Mouse (Mus musculus): ENCODE results near the gene Sema3f. TPM values are rescaled to one million over a fixed set of nuclear protein-coding genes. Genes with fewer than 3 reads are reported as not detected.
"Not testable (repeated sequence)": the region's sequence is repeated elsewhere in the genome, so short reads cannot be mapped to it uniquely, and the experiment has no call there.

Sema3f gene
- polyA plus RNA-seq, 1 experiment from 2014 or later = 12.5 TPM

DNA sequence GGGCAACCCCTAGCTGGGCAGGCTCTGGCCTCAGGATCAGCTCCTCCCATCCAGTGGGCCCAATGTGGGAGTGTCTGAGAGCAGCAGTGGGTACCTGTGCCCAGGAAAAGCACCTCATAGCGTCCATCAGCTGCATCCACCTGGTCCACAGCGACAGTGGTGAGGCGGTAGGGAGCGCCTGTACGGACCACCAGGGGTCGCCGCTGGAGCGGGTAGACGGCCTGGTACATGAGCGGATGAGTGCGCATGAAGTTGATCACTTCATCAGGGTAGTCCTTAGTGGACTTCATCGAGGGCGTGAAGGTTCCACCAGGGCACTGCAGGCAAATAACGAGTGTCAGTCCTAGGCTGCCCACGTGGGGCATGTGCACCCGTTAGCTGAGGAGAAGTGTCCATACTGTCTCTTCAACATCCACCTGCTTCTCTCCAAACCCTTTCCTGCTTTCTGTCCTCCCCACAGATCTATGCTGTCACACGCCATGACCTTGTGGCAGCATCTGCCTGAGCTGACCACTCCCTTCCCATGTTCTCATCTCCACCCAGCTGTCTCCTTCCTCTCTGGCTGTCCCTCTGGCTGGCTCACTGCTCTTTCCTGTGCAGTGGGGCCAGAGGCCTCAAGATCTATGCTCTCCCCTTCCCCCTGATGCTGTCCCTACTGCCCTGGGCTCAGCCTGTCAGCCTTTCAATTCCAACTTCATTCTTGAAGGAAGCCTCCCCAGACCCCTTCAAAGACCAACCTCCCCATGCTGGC lies 24.9 kb downstream of the Sema3f start:
- Histone ChIP-seq H3K4me3 (replicated peaks) (no peak overlapping the region), H3K27ac (replicated peaks) (no peak overlapping the region), H3K9me3 (replicated peaks) (no peaks in the 10 kb centered on the region), H3K9ac (replicated peaks) (no peak overlapping the region), H3K4me1 (0 out of 2 replicates have a peak, but pooled peaks cover 2% of the 10 kb centered on the region), H3K36me3 (peaks cover 26% of the 10 kb centered on the region), H3K27me3 (replicated peaks) (no peaks in the 10 kb centered on the region), H3K4me2 (no peak overlapping the region)
- peak; percentile 40 for ATAC-seq (ENCODE audit: low FRiP score)
- WGBS = 32% methylated on average over 17 of the region's 17 CpGs

- 91% methylated on average over 20 of the region's 20 CpGs for WGBS
- Histone ChIP-seq H3K4me2 (no peak overlapping the region), H3K4me1 (peaks cover 3% of the 10 kb centered on the region; the same call in 1 of the 2 replicates), H3K9ac (replicated peaks) (no peak overlapping the region), H3K36me3 (peaks cover 20% of the 10 kb centered on the region), H3K27me3 (replicated peaks) (peaks cover 3% of the 10 kb centered on the region), H3K27ac (replicated peaks) (no peak overlapping the region), H3K9me3 (replicated peaks) (no peaks in the 10 kb centered on the region), H3K4me3 (replicated peaks) (no peak overlapping the region)
- no peak for ATAC-seq (ENCODE audit: low FRiP score)
Measured at GRCm38 (mm10) chr9:107682405-107682804, 27.9 kb downstream of the Sema3f start.

- no peak within 1 kb of the TSS for H3K4me2 ChIP-seq
- no peak within 1 kb of the TSS for H3K9ac ChIP-seq (replicated peaks)
- H3K4me3 ChIP-seq (replicated peaks) = no peak within 1 kb of the TSS
- 53% methylated on average over 5 of the region's 5 CpGs for WGBS
- H3K27ac ChIP-seq (replicated peaks) = no peak within 1 kb of the TSS
- H3K9me3 ChIP-seq (replicated peaks) = no peaks in the 10 kb centered on the region
- ATAC-seq (ENCODE audit: low FRiP score) = no peak
- peaks cover 21% of the 10 kb centered on the region for H3K4me1 ChIP-seq
- peaks cover 15% of the 10 kb centered on the region for H3K36me3 ChIP-seq
- H3K27me3 ChIP-seq (replicated peaks) = peaks cover 30% of the 10 kb centered on the region
Measured at GRCm38 (mm10) chr9:107679501-107679900, 30.8 kb downstream of the Sema3f start, which contains the start of gene Gnat1. Gene Gnat1 (minus strand): TSS chr9:107679712.

DNA sequence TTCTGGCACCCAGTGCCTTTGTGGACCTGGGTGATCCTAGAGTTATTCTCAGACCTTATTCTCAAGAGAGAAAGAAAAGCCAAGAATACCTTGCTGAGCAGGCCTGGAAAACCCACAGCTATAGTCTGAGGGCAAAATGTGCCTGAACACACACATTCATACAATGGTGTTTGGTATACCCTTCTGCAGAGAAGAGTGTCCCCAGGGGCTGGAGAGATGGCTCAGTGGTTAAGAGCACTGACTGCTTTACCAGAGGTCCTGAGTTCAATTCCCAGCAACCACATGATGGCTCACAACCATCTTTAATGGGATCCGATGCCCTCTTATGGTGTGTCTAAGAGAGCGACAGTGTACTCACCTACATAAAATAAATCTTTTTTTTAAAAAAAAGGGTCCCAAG lies 31.4 kb downstream of the Sema3f start:
- Histone ChIP-seq H3K4me3 (replicated peaks) (no peak overlapping the region), H3K36me3 (peaks cover 9% of the 10 kb centered on the region), H3K4me2 (no peak overlapping the region), H3K4me1 (peaks cover 21% of the 10 kb centered on the region), H3K9ac (replicated peaks) (no peak overlapping the region), H3K9me3 (replicated peaks) (no peaks in the 10 kb centered on the region), H3K27me3 (replicated peaks) (peaks cover 30% of the 10 kb centered on the region), H3K27ac (replicated peaks) (no peak overlapping the region)
- 94% methylated on average over 2 of the region's 2 CpGs for whole genome bisulfite sequencing
- ATAC-seq (ENCODE audit: low FRiP score) = no peak

DNA sequence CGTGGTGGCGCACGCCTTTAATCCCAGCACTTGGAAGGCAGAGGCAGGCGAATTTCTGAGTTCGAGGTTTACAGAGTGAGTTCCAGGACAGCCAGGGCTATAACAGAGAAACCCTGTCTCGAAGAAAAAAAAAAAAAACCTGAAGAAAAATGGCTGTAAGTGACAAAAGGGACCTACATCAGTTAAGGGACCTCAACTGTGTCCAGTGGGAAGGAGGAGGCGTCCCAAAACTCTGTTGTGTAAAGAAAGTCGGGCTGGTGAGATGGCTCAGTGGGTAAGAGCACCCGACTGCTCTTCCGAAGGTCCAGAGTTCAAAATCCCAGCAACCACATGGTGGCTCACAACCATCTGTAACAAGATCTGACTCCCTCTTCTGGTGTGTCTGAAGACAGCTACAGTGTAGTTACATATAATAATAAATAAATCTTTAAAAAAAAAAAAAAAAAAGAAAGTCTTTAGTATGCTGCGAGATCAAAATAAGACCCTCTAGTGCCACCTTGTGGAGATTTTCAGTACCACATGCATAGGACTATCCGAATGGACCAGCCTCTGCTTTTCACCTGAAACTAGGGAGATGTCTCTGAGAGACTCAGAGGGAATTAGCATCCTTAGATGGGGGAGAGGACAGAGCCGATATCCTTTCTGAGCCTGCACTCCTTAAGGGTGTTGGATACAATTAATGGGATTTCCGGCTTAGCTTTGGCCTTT lies 32.3 kb downstream of the Sema3f start:
- Histone ChIP-seq H3K4me1 (peaks cover 21% of the 10 kb centered on the region), H3K27me3 (replicated peaks) (peaks cover 30% of the 10 kb centered on the region)
- not testable (repeated sequence) for H3K27ac ChIP-seq (replicated peaks); H3K4me2 ChIP-seq; H3K9ac ChIP-seq (replicated peaks); H3K4me3 ChIP-seq (replicated peaks); ATAC-seq (ENCODE audit: low FRiP score); H3K36me3 ChIP-seq; H3K9me3 ChIP-seq (replicated peaks)
- 38% methylated on average over 14 of the region's 14 CpGs for WGBS

GRCm38 (mm10) chr9:107677091-107677784 lies 33.0 kb downstream of the Sema3f start:
- H3K27me3 ChIP-seq (replicated peaks) = peaks cover 30% of the 10 kb centered on the region
- WGBS = 20% methylated on average over 17 of the region's 17 CpGs
- no peaks in the 10 kb centered on the region for H3K36me3 ChIP-seq
- no peak overlapping the region for H3K9ac ChIP-seq (replicated peaks)
- peak overlapping the region; percentile 36; the same call in 1 of the 2 replicates for H3K4me3 ChIP-seq (replicated peaks)
- no peak overlapping the region; the same call in 1 of the 2 replicates for H3K4me2 ChIP-seq
- no peak for ATAC-seq (ENCODE audit: low FRiP score)
- no peak overlapping the region for H3K27ac ChIP-seq (replicated peaks)
- peaks cover 21% of the 10 kb centered on the region for H3K4me1 ChIP-seq
- H3K9me3 ChIP-seq (replicated peaks) = no peaks in the 10 kb centered on the region

DNA sequence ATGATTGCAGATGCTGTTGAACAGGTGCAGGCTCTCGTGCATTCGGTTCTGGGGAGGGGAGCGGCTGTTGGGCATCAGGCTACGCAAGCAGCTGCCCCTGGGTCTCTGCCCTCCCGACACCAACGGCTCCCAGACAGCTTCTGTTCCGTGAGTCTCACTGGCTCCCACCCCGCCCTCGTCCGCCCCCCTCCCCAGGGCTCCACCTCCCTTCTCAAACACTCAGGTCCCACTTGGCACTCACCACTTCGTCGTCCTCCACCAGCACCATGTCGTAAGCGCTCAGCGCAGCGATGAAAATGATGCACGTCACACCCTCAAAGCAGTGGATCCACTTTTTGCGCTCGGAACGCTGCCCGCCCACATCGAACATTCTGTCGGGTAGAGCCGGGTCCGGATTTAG lies 34.0 kb downstream of the Sema3f start:
- WGBS = under 1% methylated on average over 24 of the region's 25 CpGs
- Histone ChIP-seq H3K9me3 (replicated peaks) (no peaks in the 10 kb centered on the region), H3K27me3 (replicated peaks) (peaks cover 30% of the 10 kb centered on the region), H3K27ac (replicated peaks) (no peak overlapping the region), H3K4me3 (replicated peaks) (peak overlapping the region; percentile 36), H3K36me3 (no peaks in the 10 kb centered on the region), H3K4me2 (peak overlapping the region; percentile 72), H3K9ac (replicated peaks) (peak overlapping the region; percentile 46), H3K4me1 (peaks cover 21% of the 10 kb centered on the region)
- peak; percentile 28 for ATAC-seq (ENCODE audit: low FRiP score)

DNA sequence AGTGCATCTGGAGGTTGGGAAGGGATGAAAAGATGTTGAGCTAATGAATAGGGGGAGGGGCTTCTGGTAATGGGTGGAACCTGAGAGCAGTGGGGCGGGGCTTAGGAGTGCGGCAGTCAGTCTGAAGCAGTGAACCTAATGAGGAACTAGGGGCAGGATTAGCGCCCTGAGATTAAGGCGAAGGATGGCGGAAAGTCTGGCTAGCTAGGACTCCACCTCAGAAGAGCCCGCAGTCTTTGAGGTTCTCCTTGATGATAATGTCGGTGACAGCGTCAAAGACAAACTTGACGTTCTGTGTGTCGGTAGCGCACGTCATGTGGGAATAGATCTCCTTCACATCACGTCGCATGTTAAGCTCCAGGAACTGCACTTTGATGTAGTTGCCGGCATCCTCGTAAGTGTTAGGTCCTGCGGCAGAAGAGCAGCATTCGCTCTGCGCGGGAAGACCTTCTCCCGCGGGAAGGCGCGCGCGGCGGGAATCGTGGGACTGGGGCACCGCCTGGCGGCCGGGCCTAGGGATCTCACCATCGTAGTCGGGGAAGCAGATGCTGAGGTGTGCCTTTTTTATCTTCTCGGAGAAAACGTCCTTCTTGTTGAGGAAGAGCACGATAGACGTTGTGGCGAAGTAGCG lies 34.5 kb downstream of the Sema3f start:
- Histone ChIP-seq H3K36me3 (no peaks in the 10 kb centered on the region), H3K4me1 (peaks cover 21% of the 10 kb centered on the region), H3K4me3 (replicated peaks) (peak overlapping the region; percentile 36), H3K9me3 (replicated peaks) (no peaks in the 10 kb centered on the region), H3K4me2 (peak overlapping the region; percentile 72), H3K27ac (replicated peaks) (no peak overlapping the region), H3K9ac (replicated peaks) (peak overlapping the region; percentile 46), H3K27me3 (replicated peaks) (peaks cover 30% of the 10 kb centered on the region)
- peak; percentile 70 for ATAC-seq (ENCODE audit: low FRiP score)
- WGBS = 1% methylated on average over 39 of the region's 39 CpGs

- 67% methylated on average over 9 of the region's 9 CpGs for WGBS
- H3K27ac ChIP-seq (replicated peaks) = no peak overlapping the region
- peaks cover 30% of the 10 kb centered on the region for H3K27me3 ChIP-seq (replicated peaks)
- no peaks in the 10 kb centered on the region for H3K9me3 ChIP-seq (replicated peaks)
- no peak overlapping the region for H3K4me3 ChIP-seq (replicated peaks)
- peaks cover 21% of the 10 kb centered on the region for H3K4me1 ChIP-seq
- no peak for ATAC-seq (ENCODE audit: low FRiP score)
- no peak overlapping the region for H3K9ac ChIP-seq (replicated peaks)
- H3K36me3 ChIP-seq = no peaks in the 10 kb centered on the region
- no peak overlapping the region for H3K4me2 ChIP-seq
Measured at GRCm38 (mm10) chr9:107674609-107675429, 35.5 kb downstream of the Sema3f start.

- no peaks in the 10 kb centered on the region for H3K36me3 ChIP-seq
- H3K27ac ChIP-seq (replicated peaks) = no peak overlapping the region
- no peak for ATAC-seq (ENCODE audit: low FRiP score)
- no peak overlapping the region for H3K4me3 ChIP-seq (replicated peaks)
- no peak overlapping the region for H3K4me2 ChIP-seq
- H3K27me3 ChIP-seq (replicated peaks) = peaks cover 31% of the 10 kb centered on the region
- peaks cover 26% of the 10 kb centered on the region for H3K4me1 ChIP-seq
- 65% methylated on average over 5 of the region's 5 CpGs for whole genome bisulfite sequencing
- no peaks in the 10 kb centered on the region for H3K9me3 ChIP-seq (replicated peaks)
- no peak overlapping the region for H3K9ac ChIP-seq (replicated peaks)
Measured at GRCm38 (mm10) chr9:107670259-107670658, 40.0 kb downstream of the Sema3f start.
